Mouse (Mus musculus): ENCODE measurements around the gene Icmt. TPM values are rescaled to one million over a fixed set of nuclear protein-coding genes. Genes with fewer than 3 reads are reported as not detected.

Icmt gene
- polyA plus RNA-seq, 1 experiment: 32.7 TPM

Other genes starting within 250 kb of the Icmt start
- 41.1 and 49.7 TPM in 2 replicates for gene Plekhg5, start 224.7 kb upstream of the Icmt start, polyA plus RNA-seq (2012; rRNA removed)
- 7.0 and 10.6 TPM in 2 replicates for gene Tnfrsf25, start 181.3 kb upstream of the Icmt start, polyA plus RNA-seq (2012; rRNA removed)
- 1.1 and 1.3 TPM in 2 replicates for gene Espn, start 144.9 kb upstream of the Icmt start, polyA plus RNA-seq (2012; rRNA removed)
- not detected in 2 replicates for gene Hes2, start 138.4 kb upstream of the Icmt start, polyA plus RNA-seq (2012; rRNA removed)
- gene Acot7, start 119.1 kb upstream of the Icmt start, polyA plus RNA-seq (2012; rRNA removed): 304 and 344 TPM in 2 replicates
- gene Gpr153, start 23.0 kb upstream of the Icmt start, polyA plus RNA-seq (2012; rRNA removed): 35.4 and 43.3 TPM in 2 replicates
- 0.38 and 0.71 TPM in 2 replicates for gene Hes3, start 5.6 kb upstream of the Icmt start, polyA plus RNA-seq (2012; rRNA removed)
- 20.9 and 23.3 TPM in 2 replicates for gene Rnf207, start 21.8 kb downstream of the Icmt start, polyA plus RNA-seq (2012; rRNA removed)
- gene Rpl22, start 28.5 kb downstream of the Icmt start, polyA plus RNA-seq (2012; rRNA removed): 192 and 232 TPM in 2 replicates
- 66.8 and 77.9 TPM in 2 replicates for gene Chd5, start 41.4 kb downstream of the Icmt start, polyA plus RNA-seq (2012; rRNA removed)
- gene Nphp4, start 179.5 kb downstream of the Icmt start, polyA plus RNA-seq (2012; rRNA removed): 13.6 and 13.8 TPM in 2 replicates
- gene Kcnab2, start 180.6 kb downstream of the Icmt start, polyA plus RNA-seq (2012; rRNA removed): 192 and 194 TPM in 2 replicates

Measured in frontal cortex, adult 2 months (tissue).